Mouse (Mus musculus): ENCODE measurements around the gene U2af2.
"Not testable (repeated sequence)": the region's sequence is repeated elsewhere in the genome, so short reads cannot be mapped to it uniquely, and the experiment has no call there.

Gene U2af2

GRCm38 (mm10) chr7:5061774-5062359 is at the start of gene U2af2:
U2af2 (plus strand) TSS chr7:5062143.
- peak; percentile 96 for DNase-seq

- no peak for DNase-seq
Measured at GRCm38 (mm10) chr7:5012681-5013513, 49.0 kb upstream of the U2af2 start.

GRCm38 (mm10) chr7:5014251-5015117 is 47.5 kb upstream of the U2af2 start, which contains the start of the genes Zfp524 and Fiz1:
Zfp524 (plus strand) TSS chr7:5014415.
Fiz1 (minus strand) TSS chr7:5014697.
- DNase-seq = peak; percentile 98

- DNase-seq = peak; percentile 99
Measured at GRCm38 (mm10) chr7:5015118-5016001, 46.6 kb upstream of the U2af2 start, which contains the start of gene Gm44973. Gm44973 (plus strand) TSS chr7:5015496.

GRCm38 (mm10) chr7:5016057-5016456 is 45.9 kb upstream of the U2af2 start:
- DNase-seq = no peak

- DNase-seq = no peak
Measured at GRCm38 (mm10) chr7:5016920-5017319, 45.0 kb upstream of the U2af2 start.

GRCm38 (mm10) chr7:5017352-5017751 is 44.6 kb upstream of the U2af2 start:
- peak; percentile 57 for DNase-seq

GRCm38 (mm10) chr7:5017931-5018330 is 44.0 kb upstream of the U2af2 start:
- no peak for DNase-seq

- DNase-seq = not testable (repeated sequence)
Measured at GRCm38 (mm10) chr7:5019576-5019975, 42.4 kb upstream of the U2af2 start.

GRCm38 (mm10) chr7:5020000-5020681 is 41.8 kb upstream of the U2af2 start, which contains the start of the genes Zfp865 and Ccdc106:
Zfp865 (plus strand) TSS chr7:5020376.
Ccdc106 (plus strand) TSS chr7:5020553.
- DNase-seq = peak; percentile 100

GRCm38 (mm10) chr7:5020685-5021084 is 41.3 kb upstream of the U2af2 start:
- DNase-seq = no peak

GRCm38 (mm10) chr7:5021197-5021596 is 40.7 kb upstream of the U2af2 start:
- DNase-seq = no peak

GRCm38 (mm10) chr7:5029543-5029942 is 32.4 kb upstream of the U2af2 start:
- DNase-seq = no peak

GRCm38 (mm10) chr7:5029946-5030345 is 32.0 kb upstream of the U2af2 start:
- no peak for DNase-seq

- DNase-seq = no peak
Measured at GRCm38 (mm10) chr7:5030554-5031275, 31.2 kb upstream of the U2af2 start.

- no peak for DNase-seq
Measured at GRCm38 (mm10) chr7:5031496-5031895, 30.4 kb upstream of the U2af2 start.

- DNase-seq = no peak
Measured at GRCm38 (mm10) chr7:5033818-5034217, 28.1 kb upstream of the U2af2 start, which contains the start of gene 4632433K11Rik. 4632433K11Rik (plus strand) TSS chr7:5034118.

- DNase-seq = no peak
Measured at GRCm38 (mm10) chr7:5035628-5036027, 26.3 kb upstream of the U2af2 start.

GRCm38 (mm10) chr7:5036136-5036535 is 25.8 kb upstream of the U2af2 start:
- DNase-seq = no peak

GRCm38 (mm10) chr7:5037026-5037425 is 24.9 kb upstream of the U2af2 start:
- DNase-seq = no peak

- no peak for DNase-seq
Measured at GRCm38 (mm10) chr7:5037467-5037866, 24.5 kb upstream of the U2af2 start.
